Mouse (Mus musculus): Measurements from ENCODE around the gene Tdp1. TPM values are rescaled to one million over a fixed set of nuclear protein-coding genes. Genes with fewer than 3 reads are reported as not detected.
A peak's percentile ranks its signal among the peaks of the same experiment; 100 is the strongest.

Gene Tdp1
- total and polyA plus RNA-seq, 3 experiments = 7.3 to 9.6 (median 7.9) TPM

DNA sequence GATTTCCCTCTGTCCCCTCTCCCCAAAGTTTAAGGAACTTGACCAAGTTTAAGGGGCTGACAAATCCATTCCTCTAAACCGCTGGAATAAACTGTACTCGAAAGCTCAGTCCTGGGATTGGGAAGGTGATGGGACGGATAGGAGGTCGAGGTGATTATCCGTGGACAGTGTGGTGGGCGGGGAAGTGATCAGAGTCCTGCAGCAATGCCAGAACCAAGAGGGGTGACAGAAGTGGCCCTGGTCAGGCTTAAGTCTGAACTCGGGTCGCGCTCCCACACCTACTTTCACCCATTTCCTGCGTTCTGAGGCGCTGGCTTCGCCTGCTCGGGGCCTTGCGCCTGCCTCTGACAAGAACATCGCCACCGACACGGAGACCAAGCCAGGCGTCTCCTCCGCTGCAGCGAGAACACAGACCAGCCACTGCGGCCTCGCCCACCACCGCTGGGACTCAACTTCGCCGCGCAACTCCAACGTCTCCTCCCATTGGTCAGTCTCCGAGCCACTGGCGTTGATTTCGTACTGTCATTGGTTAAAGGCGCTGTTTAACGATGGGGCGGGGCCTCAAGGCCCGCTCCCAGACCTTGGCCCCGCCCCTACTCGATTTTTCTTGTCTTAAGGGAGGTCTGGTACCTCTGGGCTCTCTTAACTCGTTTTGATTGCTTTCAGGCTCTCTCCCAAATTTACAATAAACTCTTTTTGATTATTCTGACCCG lies 1.2 kb upstream of the Tdp1 start:
- Histone ChIP-seq H3K4me1 (ENCODE audit: control insufficient read depth, insufficient read depth, low read length) (peaks cover 2% of the 10 kb centered on the region), H3K79me2 (replicated peaks; ENCODE audit: control insufficient read depth, insufficient read depth, low read length) (no peaks in the 10 kb centered on the region), H3K27me3 (ENCODE audit: control insufficient read depth, insufficient read depth, low read length) (no peaks in the 10 kb centered on the region), H3K9ac (ENCODE audit: low read depth, low read length) (no peak overlapping the region), H3K4me3 (peak overlapping the region; percentile 66), H3K27ac (peak overlapping the region; percentile 59), H3K36me3 (ENCODE audit: control insufficient read depth, insufficient read depth, low read length) (no peaks in the 10 kb centered on the region)
- under 1% methylated on average over 38 of the region's 38 CpGs for WGBS
- DNase-seq = peak; percentile 88 to 89
- TF ChIP-seq POLR2A (IDR thresholded peaks at IDR 0.05; ENCODE audit: insufficient read depth, low read depth, low read length) = no peak
- TF ChIP-seq CTCF (IDR thresholded peaks at IDR 0.05) = 0 out of 2 replicates have a peak, but pooled peaks have one; percentile 18
- intact Hi-C loops (cut with DNase I) = loop anchor here (2.0 kb wide), 1 partner anchor 320 kb away; the partner anchor contains the start of gene Foxn3

GRCm38 (mm10) chr12:99883713-99884105 lies 608 bp upstream of the Tdp1 start:
- TF ChIP-seq EP300 (IDR thresholded peaks at IDR 0.05; ENCODE audit: insufficient read depth, low read depth, low read length) (no peak), POLR2A (IDR thresholded peaks at IDR 0.05; ENCODE audit: insufficient read depth, low read depth, low read length) (no peak), CTCF (IDR thresholded peaks at IDR 0.05) (no peak)
- peaks cover 2% of the 10 kb centered on the region for H3K4me1 ChIP-seq (ENCODE audit: control insufficient read depth, insufficient read depth, low read length)
- H3K36me3 ChIP-seq (ENCODE audit: control insufficient read depth, insufficient read depth, low read length) = no peaks in the 10 kb centered on the region
- under 1% methylated on average over 11 of the region's 11 CpGs for WGBS
- no peaks in the 10 kb centered on the region for H3K27me3 ChIP-seq (ENCODE audit: control insufficient read depth, insufficient read depth, low read length)
- peak overlapping the region; percentile 10; the same call in 1 of the 2 replicates for H3K9ac ChIP-seq (ENCODE audit: low read depth, low read length)
- no peaks in the 10 kb centered on the region for H3K79me2 ChIP-seq (replicated peaks; ENCODE audit: control insufficient read depth, insufficient read depth, low read length)
- peak overlapping the region; percentile 66 for H3K4me3 ChIP-seq
- no peak for DNase-seq
- intact Hi-C loops (cut with DNase I) = loop anchor here (2.0 kb wide), 1 partner anchor 321 kb away; the partner anchor contains the start of gene Foxn3
- peak overlapping the region; percentile 59 for H3K27ac ChIP-seq

- intact Hi-C loops (cut with DNase I) = no loop called here
- TF ChIP-seq POLR2A (IDR thresholded peaks at IDR 0.05; ENCODE audit: insufficient read depth, low read depth, low read length) (no peak), CTCF (IDR thresholded peaks at IDR 0.05) (no peak), EP300 (IDR thresholded peaks at IDR 0.05; ENCODE audit: insufficient read depth, low read depth, low read length) (no peak)
- 59% methylated on average over 8 of the region's 8 CpGs for WGBS
- Histone ChIP-seq H3K79me2 (replicated peaks; ENCODE audit: control insufficient read depth, insufficient read depth, low read length) (no peaks in the 10 kb centered on the region), H3K4me1 (ENCODE audit: control insufficient read depth, insufficient read depth, low read length) (peaks cover 2% of the 10 kb centered on the region), H3K9ac (ENCODE audit: low read depth, low read length) (no peak overlapping the region), H3K4me3 (peak overlapping the region; percentile 66), H3K27me3 (ENCODE audit: control insufficient read depth, insufficient read depth, low read length) (no peaks in the 10 kb centered on the region), H3K36me3 (ENCODE audit: control insufficient read depth, insufficient read depth, low read length) (no peaks in the 10 kb centered on the region), H3K27ac (no peak overlapping the region)
- DNase-seq = no peak
Measured at GRCm38 (mm10) chr12:99885282-99885901, 1.1 kb downstream of the Tdp1 start.

DNA sequence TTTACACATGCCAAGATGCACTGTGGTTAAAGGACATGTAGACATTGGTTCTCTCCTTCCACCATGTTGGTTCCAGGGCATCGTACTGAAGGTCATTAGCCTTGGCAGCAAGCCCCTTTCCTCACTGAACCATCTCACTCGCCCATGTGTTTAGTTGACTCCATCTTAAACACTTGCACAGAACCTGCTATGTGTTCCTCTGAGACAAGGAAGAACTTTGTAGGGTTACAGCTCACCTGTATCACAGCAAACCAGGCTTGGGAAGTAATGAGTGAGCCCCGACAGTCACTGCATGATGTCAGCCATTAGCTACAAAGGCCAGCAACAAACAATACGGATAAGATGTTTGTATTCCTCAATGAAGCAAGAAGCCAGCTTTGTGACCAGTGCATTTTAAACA lies 13.5 kb downstream of the Tdp1 start:
- H3K9ac ChIP-seq (ENCODE audit: low read depth, low read length) = no peak overlapping the region
- H3K79me2 ChIP-seq (replicated peaks; ENCODE audit: control insufficient read depth, insufficient read depth, low read length) = no peaks in the 10 kb centered on the region
- 0 out of 2 replicates have a peak, but pooled peaks cover 2% of the 10 kb centered on the region for H3K36me3 ChIP-seq (ENCODE audit: control insufficient read depth, insufficient read depth, low read length)
- TF ChIP-seq POLR2A (IDR thresholded peaks at IDR 0.05; ENCODE audit: insufficient read depth, low read depth, low read length) = no peak
- TF ChIP-seq EP300 (IDR thresholded peaks at IDR 0.05; ENCODE audit: insufficient read depth, low read depth, low read length) = no peak
- TF ChIP-seq CTCF (IDR thresholded peaks at IDR 0.05) = no peak
- H3K4me1 ChIP-seq (ENCODE audit: control insufficient read depth, insufficient read depth, low read length) = peaks cover 3% of the 10 kb centered on the region
- intact Hi-C loops (cut with DNase I) = no loop called here
- H3K27me3 ChIP-seq (ENCODE audit: control insufficient read depth, insufficient read depth, low read length) = no peaks in the 10 kb centered on the region
- no peak for DNase-seq
- no peak overlapping the region for H3K4me3 ChIP-seq
- WGBS = 80% methylated on average over 4 of the region's 4 CpGs
- no peak overlapping the region for H3K27ac ChIP-seq

DNA sequence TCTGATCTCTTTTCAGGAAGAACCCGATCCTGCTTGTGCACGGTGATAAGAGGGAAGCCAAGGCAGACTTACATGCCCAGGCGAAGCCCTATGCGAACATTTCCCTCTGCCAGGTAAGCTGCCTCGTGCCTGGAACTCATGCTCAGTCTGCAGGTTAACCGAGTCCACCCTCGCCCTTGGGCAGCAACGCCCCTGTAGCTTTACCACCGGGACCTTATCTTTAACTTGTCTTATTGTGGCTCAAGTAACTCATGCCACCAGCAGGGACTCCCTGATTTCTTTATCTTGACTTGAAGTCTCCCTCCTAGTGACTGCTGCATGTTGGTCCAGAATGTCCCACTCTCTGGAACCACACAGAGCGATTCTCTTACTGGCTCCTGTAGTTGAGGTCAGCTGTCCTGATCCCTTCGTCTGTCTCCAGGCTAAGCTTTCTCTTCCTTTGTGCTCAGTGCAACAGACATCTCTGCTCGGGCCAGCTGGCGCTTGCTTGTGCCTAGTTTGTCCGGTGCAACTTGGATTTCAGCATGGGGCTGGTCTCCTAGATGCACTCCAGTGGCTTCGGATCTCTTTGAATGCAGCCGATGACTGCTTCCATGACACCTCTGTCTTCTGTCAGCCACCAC lies 14.0 kb downstream of the Tdp1 start:
- intact Hi-C loops (cut with DNase I) = no loop called here
- Histone ChIP-seq H3K36me3 (ENCODE audit: control insufficient read depth, insufficient read depth, low read length) (0 out of 2 replicates have a peak, but pooled peaks cover 2% of the 10 kb centered on the region), H3K4me3 (no peak overlapping the region), H3K27me3 (ENCODE audit: control insufficient read depth, insufficient read depth, low read length) (no peaks in the 10 kb centered on the region), H3K4me1 (ENCODE audit: control insufficient read depth, insufficient read depth, low read length) (peaks cover 4% of the 10 kb centered on the region), H3K9ac (ENCODE audit: low read depth, low read length) (no peak overlapping the region), H3K79me2 (replicated peaks; ENCODE audit: control insufficient read depth, insufficient read depth, low read length) (no peaks in the 10 kb centered on the region), H3K27ac (no peak overlapping the region)
- 85% methylated on average over 16 of the region's 16 CpGs for WGBS
- TF ChIP-seq POLR2A (IDR thresholded peaks at IDR 0.05; ENCODE audit: insufficient read depth, low read depth, low read length) (no peak), EP300 (IDR thresholded peaks at IDR 0.05; ENCODE audit: insufficient read depth, low read depth, low read length) (no peak), CTCF (IDR thresholded peaks at IDR 0.05) (no peak)
- DNase-seq = no peak
